Mouse (Mus musculus) intestine, embryonic 16.5 days (tissue): ENCODE measurements around the gene Abl1. TPM values are rescaled to one million over a fixed set of nuclear protein-coding genes. Genes with fewer than 3 reads are reported as not detected.
A peak's percentile ranks its signal among the peaks of the same experiment; 100 is the strongest.

Source experiments
- ATAC-seq: fragments of 200-750 bp; cut with Nextera tagmentation; 2 replicates; pipeline ENCODE4 v1.8.0; 2017; ENCODE audit warnings: moderate TSS enrichment, moderate library complexity
- H3K27ac ChIP-seq: fragments of 300-500 bp; sonication (generic); 2 replicates; pipeline ENCODE4 v1.5.1; 2014; ENCODE audit warnings: mild to moderate bottlenecking, low read length
- H3K27me3 ChIP-seq: fragments of 300-500 bp; sonication (generic); replicated peaks from 2 replicates; pipeline ENCODE4 v1.6.1; 2014; ENCODE audit warnings: low read length, control low read depth, mixed read lengths; ENCODE audit not compliant: control insufficient read depth, insufficient read depth
- H3K36me3 ChIP-seq: fragments of 300-500 bp; sonication (generic); 2 replicates; pipeline ENCODE4 v1.6.1; 2014; ENCODE audit warnings: low read length, control low read depth; ENCODE audit not compliant: control insufficient read depth, insufficient read depth
- H3K4me1 ChIP-seq: fragments of 300-500 bp; sonication (generic); 2 replicates; pipeline ENCODE4 v1.6.1; 2014; ENCODE audit warnings: low read length, control low read depth, mixed read lengths; ENCODE audit not compliant: control insufficient read depth, insufficient read depth
- H3K4me2 ChIP-seq: fragments of 300-500 bp; sonication (generic); 2 replicates; pipeline ENCODE4 v1.6.1; 2014; ENCODE audit warnings: low read depth, low read length, control low read depth
- H3K4me3 ChIP-seq: fragments of 300-500 bp; sonication (generic); 2 replicates; pipeline ENCODE4 v1.5.1; 2014; ENCODE audit warnings: mild to moderate bottlenecking, low read length
- H3K9ac ChIP-seq: fragments of 300-500 bp; sonication (generic); 2 replicates; pipeline ENCODE4 v1.6.1; 2014; ENCODE audit warnings: low read depth, low read length
- H3K9me3 ChIP-seq: fragments of 300-500 bp; sonication (generic); 2 replicates; pipeline ENCODE4 v1.6.1; 2016; ENCODE audit warnings: low read length, control low read depth; ENCODE audit not compliant: control insufficient read depth
- WGBS: fragments of 180-500 bp; shearing (Covaris S2); extraction: QIAGEN DNeasy Blood & Tissue Kit; methylation state at CpG from one replicate; pipeline ENCODE4 v1.1.7; 2014; 5-methylcytosine and 5-hydroxymethylcytosine counted together
- polyA plus RNA-seq: library from polyadenylated mRNA; unstranded; fragments of >200 nt; fragmentation: Nextera tagmentation; extraction: Ambion mirVana; gene quantifications from 2 replicates; pipeline ENCODE4 v1.2.1, GENCODE M21; 2015

Abl1 gene
- polyA plus RNA-seq, 1 experiment from 2014 or later = 25.1 TPM

DNA sequence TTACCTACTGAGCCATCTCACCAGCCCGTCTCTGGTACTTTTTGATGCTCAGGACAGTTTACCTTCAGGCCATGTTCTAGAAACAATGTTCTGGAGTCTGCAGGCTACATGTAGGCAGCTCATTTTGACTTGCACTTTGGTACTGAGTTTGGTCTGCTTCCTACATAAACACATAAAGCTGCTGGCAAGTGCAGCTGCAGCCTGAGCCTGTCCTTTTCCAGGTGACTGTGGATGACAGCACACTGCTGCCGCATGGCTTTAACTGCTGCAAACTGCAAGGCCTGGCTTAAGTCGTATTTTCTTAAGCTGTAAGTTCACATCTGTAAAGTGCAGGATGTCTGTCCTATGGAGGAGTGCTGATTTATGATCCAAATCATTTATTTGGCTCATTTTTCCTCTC lies 44.3 kb downstream of the Abl1 start:
- ATAC-seq = no peak

DNA sequence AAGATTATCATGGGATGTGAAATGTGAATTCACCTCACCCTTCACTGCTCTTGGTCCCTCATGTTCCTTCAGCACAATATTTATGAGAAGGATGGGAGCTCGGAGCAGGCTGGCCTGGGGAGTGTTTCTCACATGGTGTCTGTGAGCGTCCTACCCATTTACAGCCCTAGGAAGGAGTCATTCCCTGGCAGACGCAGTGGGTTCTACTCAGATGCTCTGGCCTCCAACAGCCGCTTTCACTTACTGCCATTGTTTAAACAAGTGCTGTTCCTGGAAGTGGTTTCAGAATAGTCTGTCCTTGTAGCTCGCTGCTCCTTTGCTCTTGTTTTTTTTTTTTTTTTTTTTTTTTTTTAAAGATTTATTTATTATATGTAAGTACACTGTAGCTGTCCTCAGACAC lies 45.4 kb downstream of the Abl1 start:
- H3K27ac ChIP-seq = 0 out of 2 replicates have a peak overlapping the region, but pooled peaks have one; percentile 5

More for the DNA sequence above, 44.3 kb downstream of the Abl1 start:
- Histone ChIP-seq H3K4me2 (no peak overlapping the region), H3K9ac (no peak overlapping the region), H3K9me3 (no peaks in the 10 kb centered on the region), H3K27ac (no peak overlapping the region), H3K4me3 (no peak overlapping the region), H3K27me3 (no peaks in the 10 kb centered on the region), H3K4me1 (peaks cover 11% of the 10 kb centered on the region), H3K36me3 (no peaks in the 10 kb centered on the region)
- 65% methylated on average over 3 of the region's 3 CpGs for WGBS

DNA sequence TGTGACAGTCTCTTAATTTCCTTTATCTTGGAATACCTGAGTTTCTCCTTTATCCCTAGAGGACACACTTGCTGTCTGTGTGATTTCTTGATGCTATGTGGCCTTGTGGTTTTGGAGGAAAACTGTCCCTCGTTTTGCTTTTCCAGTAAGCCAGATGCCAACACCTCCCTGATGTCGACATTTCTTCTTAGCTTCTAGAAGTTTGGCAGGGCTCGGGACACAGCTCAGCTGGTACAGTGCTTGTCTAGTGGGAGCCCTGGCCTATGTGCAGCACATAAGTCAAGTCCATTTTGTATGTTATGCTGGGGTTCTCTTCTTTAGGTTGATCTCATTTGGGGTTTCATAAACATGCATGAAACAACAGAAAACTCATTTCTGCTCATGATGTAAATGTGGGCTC lies 50.9 kb downstream of the Abl1 start:
- 65% methylated on average over 3 of the region's 3 CpGs for WGBS
- Histone ChIP-seq H3K9ac (no peak overlapping the region), H3K4me3 (no peak overlapping the region), H3K27ac (no peak overlapping the region), H3K4me2 (no peak overlapping the region), H3K9me3 (no peaks in the 10 kb centered on the region), H3K4me1 (peaks cover 17% of the 10 kb centered on the region), H3K27me3 (no peaks in the 10 kb centered on the region), H3K36me3 (no peaks in the 10 kb centered on the region)
- no peak for ATAC-seq

More for the DNA sequence above, 45.4 kb downstream of the Abl1 start:
- Histone ChIP-seq H3K9ac (no peak overlapping the region), H3K27me3 (no peaks in the 10 kb centered on the region), H3K4me2 (no peak overlapping the region), H3K4me1 (peaks cover 11% of the 10 kb centered on the region), H3K36me3 (no peaks in the 10 kb centered on the region), H3K9me3 (no peaks in the 10 kb centered on the region), H3K4me3 (no peak overlapping the region)
- 0 out of 2 replicates have a peak, but pooled peaks have one; percentile 26 for ATAC-seq
- 27% methylated on average over 5 of the region's 5 CpGs for WGBS

DNA sequence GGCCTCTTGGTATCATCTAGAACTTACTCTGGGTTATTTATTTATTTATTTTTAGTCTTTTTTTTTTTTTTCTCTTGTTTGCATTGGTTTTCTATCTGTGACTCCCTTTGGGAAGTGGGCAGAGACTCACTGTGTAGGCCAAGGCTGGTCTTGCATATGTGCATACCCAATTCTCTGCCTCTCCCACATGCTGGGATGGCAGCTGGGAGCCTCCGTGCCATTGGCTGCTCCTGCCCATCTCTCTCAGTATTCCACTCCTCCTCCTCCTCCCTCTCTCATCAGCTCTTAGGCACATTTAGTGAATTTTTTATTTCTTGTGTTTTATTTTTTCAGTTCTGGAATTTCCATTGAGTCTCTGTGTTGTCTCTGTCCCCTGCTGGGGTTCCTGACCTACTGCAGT lies 53.6 kb downstream of the Abl1 start:
- 76% methylated on average over 1 of the region's 1 CpGs for WGBS
- Histone ChIP-seq H3K9ac (no peak overlapping the region), H3K9me3 (no peaks in the 10 kb centered on the region), H3K27ac (peak overlapping the region; percentile 70; the same call in 1 of the 2 replicates), H3K36me3 (no peaks in the 10 kb centered on the region), H3K27me3 (no peaks in the 10 kb centered on the region), H3K4me2 (no peak overlapping the region), H3K4me1 (peaks cover 34% of the 10 kb centered on the region), H3K4me3 (no peak overlapping the region)
- no peak for ATAC-seq

DNA sequence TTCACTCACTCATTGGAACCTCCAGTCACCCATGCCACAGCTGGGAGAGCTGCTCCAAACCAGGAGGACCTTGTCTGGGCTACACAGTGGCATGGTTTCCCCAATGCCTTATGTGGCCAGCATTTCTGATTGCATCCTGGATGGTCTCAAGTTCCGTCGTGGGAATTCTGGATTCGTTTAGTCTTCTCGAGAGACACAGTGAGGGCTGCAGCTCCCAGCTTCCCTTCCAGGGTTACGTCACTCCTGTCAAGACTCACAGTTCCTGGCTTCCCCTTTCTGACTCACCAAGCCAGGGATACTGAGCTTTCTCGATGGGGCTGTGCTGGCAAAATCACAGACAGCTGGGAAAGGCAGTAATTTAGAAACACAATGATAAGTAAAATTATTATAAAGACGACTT lies 54.0 kb downstream of the Abl1 start:
- Histone ChIP-seq H3K27ac (peak overlapping the region; percentile 70; the same call in 1 of the 2 replicates), H3K27me3 (no peaks in the 10 kb centered on the region)
- ATAC-seq = no peak

DNA sequence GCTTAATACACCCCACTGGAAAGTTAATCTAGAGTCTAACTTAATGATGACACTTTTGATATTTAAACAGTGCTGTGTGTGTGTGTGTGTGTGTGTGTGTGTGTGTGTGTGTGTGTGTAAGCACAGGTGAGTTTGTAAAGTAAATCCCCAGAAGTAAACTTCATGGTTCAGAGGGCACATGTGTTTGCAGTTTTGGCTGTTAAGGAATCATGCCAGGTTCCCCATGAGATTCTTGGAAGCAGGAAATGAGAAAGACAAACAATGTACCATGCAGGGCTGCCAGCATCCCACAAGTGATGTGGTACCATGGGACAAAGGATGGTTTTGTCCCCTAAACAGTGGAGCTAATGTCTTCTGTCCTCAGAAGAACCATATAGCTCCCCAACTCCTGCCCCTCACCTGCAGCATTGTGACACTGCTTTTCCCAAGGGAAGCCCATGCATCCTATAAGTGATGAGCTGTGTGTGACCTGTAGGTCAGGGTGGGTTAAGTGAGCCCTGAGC lies 57.6 kb downstream of the Abl1 start:
- peaks cover 63% of the 10 kb centered on the region for H3K4me1 ChIP-seq
- no peak overlapping the region for H3K4me2 ChIP-seq
- no peak overlapping the region for H3K4me3 ChIP-seq
- H3K9ac ChIP-seq = no peak overlapping the region
- no peaks in the 10 kb centered on the region for H3K36me3 ChIP-seq
- no peak overlapping the region for H3K27ac ChIP-seq
- no peak for ATAC-seq
- H3K27me3 ChIP-seq = no peaks in the 10 kb centered on the region
- no peaks in the 10 kb centered on the region for H3K9me3 ChIP-seq

More for the DNA sequence above, 54.0 kb downstream of the Abl1 start:
- 36% methylated on average over 7 of the region's 7 CpGs for WGBS
- no peak overlapping the region for H3K9ac ChIP-seq
- no peaks in the 10 kb centered on the region for H3K9me3 ChIP-seq
- H3K4me1 ChIP-seq = peaks cover 38% of the 10 kb centered on the region
- H3K4me3 ChIP-seq = no peak overlapping the region
- no peaks in the 10 kb centered on the region for H3K36me3 ChIP-seq
- no peak overlapping the region for H3K4me2 ChIP-seq

DNA sequence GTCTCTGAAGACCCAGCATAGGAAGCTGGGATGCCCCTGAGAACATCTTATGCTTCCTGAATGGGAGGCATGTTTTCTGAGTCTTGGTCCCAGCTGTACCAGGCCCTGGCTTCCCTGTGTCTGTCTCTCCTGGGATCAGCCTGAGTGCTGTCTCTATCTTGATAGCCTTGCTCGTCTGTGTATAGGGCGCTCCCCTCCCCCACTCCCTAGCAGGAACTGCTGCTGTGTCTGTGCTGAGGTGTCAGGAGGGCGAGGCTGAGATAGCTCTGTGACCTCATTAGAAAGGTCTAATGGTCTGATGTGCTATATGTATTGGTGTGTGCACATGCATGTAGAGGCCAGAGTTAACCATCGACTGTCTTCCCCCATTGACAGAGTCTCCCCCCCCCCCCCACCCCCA lies 58.7 kb downstream of the Abl1 start:
- Histone ChIP-seq H3K27ac (no peak overlapping the region), H3K27me3 (no peaks in the 10 kb centered on the region), H3K9me3 (no peaks in the 10 kb centered on the region), H3K4me2 (no peak overlapping the region), H3K36me3 (no peaks in the 10 kb centered on the region), H3K4me3 (no peak overlapping the region), H3K9ac (no peak overlapping the region), H3K4me1 (peaks cover 64% of the 10 kb centered on the region)
- ATAC-seq = peak; percentile 39; the same call in 1 of the 2 replicates
- 36% methylated on average over 4 of the region's 4 CpGs for WGBS

DNA sequence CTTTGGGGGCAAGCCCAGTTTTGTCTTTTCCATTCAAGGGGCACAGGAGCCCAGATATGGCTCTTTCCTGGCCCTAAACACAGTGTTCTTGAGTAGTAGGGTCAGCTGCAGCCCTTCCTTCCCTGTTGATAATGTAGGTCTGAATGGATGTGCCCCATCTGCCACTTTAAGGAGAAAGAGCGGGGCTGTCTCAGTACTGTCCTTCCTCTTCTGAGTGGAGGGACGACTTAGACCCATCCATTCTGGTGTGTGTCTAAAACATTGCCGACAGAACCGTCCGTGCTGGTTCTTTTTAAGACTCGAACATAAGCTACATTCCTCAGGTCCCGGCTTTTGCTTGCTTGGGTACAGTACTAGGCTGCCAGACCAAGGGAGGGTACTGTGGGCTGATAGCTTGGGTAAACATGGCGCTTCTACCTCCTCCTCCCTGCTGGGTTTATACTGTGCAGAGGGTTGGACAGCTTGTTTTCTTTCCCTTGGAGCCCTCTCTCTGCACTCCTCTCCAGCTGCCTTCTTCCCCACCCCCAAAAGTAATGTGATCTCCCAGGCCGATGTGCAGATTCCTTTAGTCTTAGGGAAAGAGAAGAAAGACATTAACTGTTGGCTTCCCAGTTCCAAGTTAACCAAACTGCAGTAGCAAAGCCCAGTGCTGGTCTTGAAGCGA lies 61.0 kb downstream of the Abl1 start:
- Histone ChIP-seq H3K27me3 (no peaks in the 10 kb centered on the region), H3K27ac (peak overlapping the region; percentile 89), H3K4me2 (peak overlapping the region; percentile 35), H3K36me3 (no peaks in the 10 kb centered on the region), H3K9me3 (no peaks in the 10 kb centered on the region), H3K4me3 (peak overlapping the region; percentile 7), H3K9ac (peak overlapping the region; percentile 12; the same call in 1 of the 2 replicates), H3K4me1 (peaks cover 50% of the 10 kb centered on the region)
- ATAC-seq = peak; percentile 90
- 14% methylated on average over 10 of the region's 10 CpGs for WGBS

DNA sequence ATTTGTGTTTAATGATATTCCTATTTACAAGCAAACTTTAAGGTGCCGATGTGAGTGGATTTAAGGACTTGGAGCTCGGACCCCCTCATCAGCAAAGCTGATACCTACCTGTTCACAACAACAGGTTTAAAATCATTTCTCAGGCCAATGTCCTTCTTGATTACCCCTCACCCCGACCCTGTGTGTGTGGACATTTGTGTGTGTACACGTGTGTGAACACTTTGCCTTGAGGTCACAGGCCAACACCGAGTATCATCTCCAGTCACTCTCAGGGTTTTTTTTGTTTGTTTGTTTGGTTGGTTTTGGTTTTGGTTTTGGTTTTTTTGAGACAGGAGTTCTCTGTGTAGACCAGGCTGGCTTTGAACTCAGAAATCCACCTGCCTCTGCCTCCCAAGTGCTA lies 62.0 kb downstream of the Abl1 start:
- H3K9ac ChIP-seq = no peak overlapping the region
- no peaks in the 10 kb centered on the region for H3K36me3 ChIP-seq
- no peaks in the 10 kb centered on the region for H3K9me3 ChIP-seq
- H3K4me3 ChIP-seq = no peak overlapping the region
- H3K4me2 ChIP-seq = no peak overlapping the region
- H3K27me3 ChIP-seq = no peaks in the 10 kb centered on the region
- WGBS = 75% methylated on average over 5 of the region's 5 CpGs
- no peak for ATAC-seq
- H3K4me1 ChIP-seq = peaks cover 46% of the 10 kb centered on the region
- no peak overlapping the region for H3K27ac ChIP-seq

DNA sequence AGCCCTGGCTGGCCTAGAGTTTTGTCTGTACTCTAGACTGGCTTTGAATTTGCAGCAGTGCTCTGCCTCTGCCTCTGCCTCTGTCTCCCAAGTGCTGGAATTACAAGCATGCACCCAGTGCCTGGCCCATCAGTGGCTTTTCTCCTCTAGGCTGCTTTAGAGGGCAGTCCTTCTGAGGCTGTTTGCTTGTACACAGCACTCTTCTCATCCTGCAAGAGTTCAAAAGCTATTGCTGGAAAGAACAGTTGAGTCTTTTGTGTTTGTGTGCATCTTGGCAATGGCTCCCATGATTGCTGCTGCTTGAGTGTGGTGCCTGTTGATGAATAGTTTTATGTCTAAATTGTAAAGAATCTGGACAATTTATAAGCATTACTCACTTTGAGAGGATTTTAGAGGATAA lies 69.3 kb downstream of the Abl1 start:
- Histone ChIP-seq H3K9ac (no peak overlapping the region), H3K4me1 (peaks cover 18% of the 10 kb centered on the region), H3K4me3 (no peak overlapping the region), H3K36me3 (no peaks in the 10 kb centered on the region), H3K9me3 (no peaks in the 10 kb centered on the region), H3K27ac (no peak overlapping the region), H3K27me3 (no peaks in the 10 kb centered on the region), H3K4me2 (no peak overlapping the region)
- ATAC-seq = no peak
